Mouse (Mus musculus) spleen, adult 2 months (tissue): Measurements from ENCODE around the gene Krt80. TPM values are rescaled to one million over a fixed set of nuclear protein-coding genes. Genes with fewer than 3 reads are reported as not detected.
A peak's percentile ranks its signal among the peaks of the same experiment; 100 is the strongest.

Experiments used
- DNase-seq, 2 experiments: peaks; one replicate each; pipeline versions ENCODE4 v3.0.0 to v3.0.0-alpha.2; 2012 to 2021; ENCODE audit warnings: low spot score in 2 of 2, low read depth in 1 of 2
- H3K27ac ChIP-seq: fragments of 200-500 bp; 2 replicates; pipeline ENCODE4 v1.5.1; 2012; ENCODE audit warnings: low read length, inconsistent platforms; ENCODE audit not compliant: insufficient read depth
- H3K27me3 ChIP-seq: fragments of 200-500 bp; 2 replicates; pipeline ENCODE4 v1.6.1; 2012; ENCODE audit warnings: mild to moderate bottlenecking, moderate library complexity, low read length, inconsistent platforms; ENCODE audit not compliant: control insufficient read depth, insufficient read depth
- H3K36me3 ChIP-seq: fragments of 200-500 bp; 2 replicates; pipeline ENCODE4 v1.6.1; 2012; ENCODE audit warnings: mild to moderate bottlenecking, low read length, inconsistent platforms; ENCODE audit not compliant: control insufficient read depth, insufficient read depth
- H3K4me1 ChIP-seq: fragments of 200-500 bp; 2 replicates; pipeline ENCODE4 v1.6.1; 2011; ENCODE audit warnings: inconsistent platforms; ENCODE audit not compliant: control insufficient read depth, insufficient read depth, insufficient read length
- H3K4me3 ChIP-seq: fragments of 200-500 bp; 2 replicates; pipeline ENCODE4 v1.5.1; 2011; ENCODE audit warnings: mild to moderate bottlenecking, inconsistent platforms; ENCODE audit not compliant: insufficient read depth, insufficient read length; ENCODE audit errors: extremely low read depth
- CTCF ChIP-seq: fragments of 200-500 bp; IDR thresholded peaks from 2 replicates; pipeline ENCODE4 v1.5.1; 2011; ENCODE audit warnings: mild to moderate bottlenecking, inconsistent platforms; ENCODE audit not compliant: insufficient read depth, insufficient read length, insufficient replicate concordance; ENCODE audit errors: extremely low read depth
- POLR2A ChIP-seq: fragments of 200-500 bp; IDR thresholded peaks from 2 replicates; pipeline ENCODE4 v1.6.1; 2011; ENCODE audit warnings: low read depth, low read length, inconsistent platforms
- WGBS: fragments of 180-500 bp; shearing (Covaris S2); methylation state at CpG from one replicate; pipeline ENCODE4 v1.1.7; 2018; 5-methylcytosine and 5-hydroxymethylcytosine counted together
- polyA plus RNA-seq: library from polyadenylated mRNA; depleted of rRNA; stranded (reverse); fragments of >200 nt; gene quantifications from 2 replicates; pipeline ENCODE4 v1.2.3, GENCODE M21; 2012

Gene Krt80
- polyA plus RNA-seq, 1 experiment = 9.9 TPM

DNA sequence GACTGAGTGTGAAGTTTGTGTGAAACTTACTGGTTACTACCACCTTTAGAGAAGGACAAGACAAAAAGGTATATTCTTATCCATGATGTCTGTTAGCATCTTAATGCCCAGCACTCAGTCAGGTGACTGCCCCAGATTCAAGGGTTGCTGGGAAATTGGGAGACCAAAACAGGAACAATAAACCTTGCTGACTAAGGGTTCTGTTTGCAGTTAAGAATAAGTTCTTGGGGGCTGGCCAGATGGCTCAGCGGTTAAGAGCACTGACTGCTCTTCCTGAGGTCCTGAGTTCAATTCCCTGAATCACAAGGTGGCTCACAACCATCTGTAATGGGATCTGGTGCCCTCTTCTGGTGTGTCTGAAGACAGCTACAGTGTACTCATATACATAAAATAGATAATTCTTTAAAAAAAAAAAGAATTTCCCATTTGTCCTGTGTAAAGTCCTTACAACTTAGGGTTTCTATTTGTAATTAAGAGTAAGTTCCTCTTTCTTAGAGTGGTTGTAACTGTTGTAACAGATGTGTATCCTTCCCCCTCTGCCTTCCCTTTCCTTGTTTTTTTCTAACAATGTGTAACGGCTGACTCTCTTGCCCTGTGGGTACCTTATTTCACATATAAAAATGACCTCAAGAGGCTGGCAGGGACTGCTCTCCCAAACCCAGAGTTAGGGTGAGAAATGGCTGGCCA is 52.0 kb downstream of the Krt80 start:
- Histone ChIP-seq H3K4me3 (no peak overlapping the region), H3K4me1 (peaks cover 21% of the 10 kb centered on the region; the same call in 1 of the 2 replicates), H3K36me3 (no peaks in the 10 kb centered on the region), H3K27me3 (no peaks in the 10 kb centered on the region), H3K27ac (0 out of 2 replicates have a peak overlapping the region, but pooled peaks have one; percentile 38)
- no peak for DNase-seq
- WGBS = 19% methylated on average over 2 of the region's 2 CpGs
- TF ChIP-seq POLR2A = no peak
- no peak for TF ChIP-seq CTCF

DNA sequence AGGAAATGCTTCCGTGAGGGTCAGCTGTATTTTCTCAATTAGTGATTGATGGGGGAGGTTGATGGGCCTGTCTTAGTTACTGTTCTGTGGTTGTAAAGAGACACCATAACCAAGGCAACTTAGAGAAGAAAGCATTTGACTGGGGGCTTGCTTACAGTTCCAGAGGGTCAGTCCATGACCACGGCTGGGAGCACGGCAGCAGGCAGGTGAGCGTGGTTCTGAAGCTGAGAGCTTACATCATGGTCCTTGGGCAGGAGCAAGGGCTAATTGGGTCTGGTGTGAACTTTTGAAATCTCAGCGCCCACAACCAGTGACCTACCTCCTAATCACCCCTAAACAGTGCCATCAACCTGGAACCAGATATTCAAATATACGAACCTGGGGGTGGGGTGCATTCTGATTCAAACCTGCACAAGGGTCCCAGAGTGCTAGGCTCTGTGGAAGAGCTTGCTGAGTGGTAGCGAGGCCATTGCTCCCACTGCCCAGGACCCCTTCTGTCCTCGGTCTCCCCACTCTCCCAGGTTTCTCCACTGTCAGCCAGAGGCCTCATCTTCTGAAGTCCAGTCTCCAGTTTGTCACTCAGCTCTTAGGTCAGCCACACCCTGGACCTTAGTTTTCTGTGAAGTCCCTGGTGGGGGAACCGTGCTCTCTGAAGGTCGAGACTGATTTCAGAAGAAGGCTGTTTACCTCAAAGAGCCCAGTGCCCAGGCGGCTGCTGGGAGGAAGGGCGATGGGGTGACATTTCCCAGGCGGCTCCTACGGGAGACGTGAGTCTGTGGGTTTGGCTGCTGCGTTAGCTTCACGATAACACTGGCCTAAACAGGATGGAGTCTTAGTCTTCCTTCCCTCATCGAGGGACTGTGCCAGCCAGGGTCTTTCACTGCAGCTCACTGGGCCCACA is 52.8 kb downstream of the Krt80 start:
- DNase-seq = no peak
- TF ChIP-seq CTCF (no peak), POLR2A (no peak)
- Histone ChIP-seq H3K27ac (peak overlapping the region; percentile 38), H3K36me3 (no peaks in the 10 kb centered on the region), H3K4me3 (no peak overlapping the region), H3K27me3 (no peaks in the 10 kb centered on the region), H3K4me1 (peaks cover 21% of the 10 kb centered on the region; the same call in 1 of the 2 replicates)
- 32% methylated on average over 18 of the region's 18 CpGs for WGBS

DNA sequence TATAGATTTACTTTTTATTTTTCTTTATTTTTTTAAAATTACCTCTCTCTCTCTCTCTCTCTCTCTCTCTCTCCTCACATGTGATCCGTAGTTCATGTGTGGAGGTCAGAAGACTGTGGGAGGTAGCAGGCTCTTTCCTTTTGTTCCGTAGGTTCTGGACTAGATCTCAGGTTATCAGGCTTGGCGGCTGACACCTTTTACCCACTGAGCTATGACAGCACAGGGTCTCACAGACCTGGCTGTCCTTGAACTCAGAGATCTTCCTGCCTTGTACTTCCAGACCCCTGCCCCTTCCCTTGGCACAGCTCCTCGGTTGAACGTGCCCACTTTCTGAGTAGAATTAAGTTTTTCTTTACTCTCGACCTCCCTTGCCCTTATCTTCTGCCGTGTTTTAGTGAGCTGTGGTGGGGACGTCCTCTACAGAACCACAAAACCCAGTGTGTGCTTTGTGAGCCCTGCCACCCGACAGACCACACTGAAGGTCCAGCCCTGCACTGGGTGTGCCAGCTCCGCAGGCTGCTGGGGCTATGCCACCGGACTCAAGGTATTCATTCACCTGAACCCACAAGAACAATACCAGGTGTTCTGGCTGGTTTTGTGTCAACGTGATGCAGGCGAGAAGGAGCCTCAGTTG is 53.6 kb downstream of the Krt80 start:
- peaks cover 21% of the 10 kb centered on the region; the same call in 1 of the 2 replicates for H3K4me1 ChIP-seq
- H3K27me3 ChIP-seq = no peaks in the 10 kb centered on the region
- TF ChIP-seq CTCF = no peak
- no peak for TF ChIP-seq POLR2A
- no peak overlapping the region for H3K27ac ChIP-seq
- 14% methylated on average over 13 of the region's 13 CpGs for WGBS
- no peak for DNase-seq
- H3K36me3 ChIP-seq = no peaks in the 10 kb centered on the region
- H3K4me3 ChIP-seq = no peak overlapping the region

DNA sequence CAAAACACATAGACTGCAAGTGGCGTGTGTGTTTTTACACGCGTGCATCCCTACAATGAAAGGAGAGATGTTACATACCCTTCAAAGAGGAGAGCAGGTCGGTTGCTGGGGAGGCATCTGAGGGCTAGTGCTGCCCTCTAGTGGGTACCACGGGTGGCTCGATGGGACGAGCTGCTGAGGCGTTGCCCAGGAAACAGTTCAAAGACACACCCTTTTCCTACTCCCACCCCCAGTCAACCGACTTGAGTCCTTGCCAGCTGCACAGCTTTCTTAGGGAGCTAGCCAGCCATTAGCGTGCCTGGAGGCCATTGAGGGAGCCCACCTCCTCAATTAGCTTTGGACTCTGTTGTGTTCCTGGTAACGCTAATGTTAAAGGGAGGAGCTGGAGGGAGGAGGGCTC is 54.1 kb downstream of the Krt80 start:
- Histone ChIP-seq H3K4me1 (peaks cover 21% of the 10 kb centered on the region; the same call in 1 of the 2 replicates), H3K27ac (no peak overlapping the region), H3K4me3 (peak overlapping the region; percentile 67), H3K27me3 (no peaks in the 10 kb centered on the region), H3K36me3 (no peaks in the 10 kb centered on the region)
- TF ChIP-seq CTCF = peak; percentile 92
- no peak for TF ChIP-seq POLR2A
- WGBS = under 1% methylated on average over 11 of the region's 11 CpGs
- DNase-seq = peak; percentile 70 to 83

DNA sequence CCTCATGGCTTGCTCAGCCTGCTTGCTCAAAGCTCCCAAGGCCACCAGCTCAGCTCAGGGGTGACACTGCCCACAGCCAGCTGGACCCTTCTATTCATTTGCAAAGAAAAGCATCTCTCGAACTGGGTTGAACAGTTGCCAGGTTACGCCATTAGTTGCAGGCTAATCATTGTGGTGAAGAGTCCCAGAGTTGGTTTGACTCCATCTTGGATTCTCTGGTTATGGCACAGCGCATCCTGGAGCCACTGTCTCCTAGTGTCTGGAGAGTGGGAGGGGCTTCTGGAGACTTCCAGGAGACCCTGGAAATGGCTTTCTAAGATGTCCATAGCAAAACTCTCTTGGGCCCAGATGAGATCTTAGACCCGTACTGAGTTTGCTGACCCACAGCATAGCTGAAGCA is 54.6 kb downstream of the Krt80 start:
- 91% methylated on average over 4 of the region's 4 CpGs for WGBS
- H3K36me3 ChIP-seq = no peaks in the 10 kb centered on the region
- no peak overlapping the region for H3K4me3 ChIP-seq
- TF ChIP-seq POLR2A (no peak), CTCF (no peak)
- no peak overlapping the region for H3K27ac ChIP-seq
- no peak for DNase-seq
- no peaks in the 10 kb centered on the region for H3K27me3 ChIP-seq
- H3K4me1 ChIP-seq = peaks cover 18% of the 10 kb centered on the region; the same call in 1 of the 2 replicates

DNA sequence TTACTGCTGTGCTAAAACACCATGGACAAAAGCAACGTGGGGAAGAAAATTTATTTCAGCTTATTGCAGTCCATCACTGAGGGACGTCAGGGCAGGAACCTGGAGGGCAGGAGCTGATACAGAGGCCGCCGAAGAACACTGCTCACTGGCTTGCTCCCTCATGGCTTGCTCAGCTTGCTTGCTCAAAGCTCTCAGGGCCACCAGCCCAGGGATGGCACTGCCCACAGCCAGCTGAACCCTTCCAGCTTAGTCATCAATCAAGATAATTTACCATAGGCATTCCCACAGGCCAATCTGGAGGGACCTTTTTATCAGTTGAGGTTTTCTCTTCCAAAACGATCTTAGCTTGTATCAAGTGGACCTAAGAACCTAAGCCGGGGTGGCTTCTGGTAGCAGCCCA is 58.0 kb downstream of the Krt80 start:
- H3K4me1 ChIP-seq = peaks cover 5% of the 10 kb centered on the region; the same call in 1 of the 2 replicates

More for the DNA sequence above, 58.0 kb downstream of the Krt80 start:
- H3K27me3 ChIP-seq = no peaks in the 10 kb centered on the region
- no peak for DNase-seq
- 80% methylated on average over 6 of the region's 6 CpGs for WGBS
- H3K27ac ChIP-seq = no peak overlapping the region
- H3K36me3 ChIP-seq = no peaks in the 10 kb centered on the region
- no peak overlapping the region for H3K4me3 ChIP-seq
- TF ChIP-seq POLR2A (no peak), CTCF (no peak)
